Mouse (Mus musculus) liver, embryonic 14.5 days (tissue): Measurements from ENCODE around the gene Tulp1. TPM values are rescaled to one million over a fixed set of nuclear protein-coding genes. Genes with fewer than 3 reads are reported as not detected.
A peak's percentile ranks its signal among the peaks of the same experiment; 100 is the strongest.
"Not testable (repeated sequence)": the region's sequence is repeated elsewhere in the genome, so short reads cannot be mapped to it uniquely, and the experiment has no call there.

ENCODE experiments used
- ATAC-seq: fragments of 200-750 bp; cut with Nextera tagmentation; 2 replicates; pipeline ENCODE4 v1.8.0; 2017; ENCODE audit warnings: moderate number of reproducible peaks, mild to moderate bottlenecking, moderate library complexity; ENCODE audit not compliant: insufficient read depth
- DNase-seq, 3 experiments: peaks; one replicate each; pipeline ENCODE4 v3.0.0-alpha.2; 2012 to 2013; ENCODE audit warnings: low read depth in 3 of 3, low spot score in 3 of 3
- H3K27ac ChIP-seq: fragments of 300-500 bp; sonication (generic); 2 replicates; pipeline ENCODE4 v1.5.1; 2014; ENCODE audit warnings: moderate library complexity, mild to moderate bottlenecking, control low read depth, inconsistent platforms
- H3K27me3 ChIP-seq: fragments of 300-500 bp; sonication (generic); 2 replicates; pipeline ENCODE4 v1.6.1; 2014; ENCODE audit warnings: mild to moderate bottlenecking, low read length, moderate library complexity; ENCODE audit not compliant: control insufficient read depth, insufficient read depth
- H3K36me3 ChIP-seq: fragments of 300-500 bp; sonication (generic); replicated peaks from 2 replicates; pipeline ENCODE4 v1.6.1; 2014; ENCODE audit warnings: low read depth; ENCODE audit not compliant: control insufficient read depth, insufficient read depth
- H3K4me1 ChIP-seq, 2 experiments: fragments of 200-500 bp in 1 of 2; fragments of 300-500 bp in 1 of 2; sonication (generic) in 1 of 2; replicated peaks; 2 replicates each; pipeline ENCODE4 v1.6.1; 2012 to 2014; ENCODE audit warnings: antibody characterized with exemption in 1 of 2, inconsistent platforms in 1 of 2, low read length in 1 of 2; ENCODE audit not compliant: control insufficient read depth in 2 of 2, insufficient read depth in 2 of 2
- H3K4me2 ChIP-seq: fragments of 300-500 bp; sonication (generic); 2 replicates; pipeline ENCODE4 v1.6.1; 2014; ENCODE audit warnings: low read depth, mild to moderate bottlenecking, control low read depth, moderate library complexity
- H3K4me3 ChIP-seq, 2 experiments: fragments of 200-500 bp in 1 of 2; fragments of 300-500 bp in 1 of 2; sonication (generic) in 1 of 2; 2 replicates each; pipeline ENCODE4 v1.5.1; 2012 to 2014; ENCODE audit warnings: low read depth in 2 of 2, low read length in 2 of 2, mild to moderate bottlenecking in 2 of 2, control low read depth in 1 of 2, inconsistent platforms in 1 of 2, moderate library complexity in 1 of 2; ENCODE audit not compliant: insufficient read depth in 1 of 2
- H3K9ac ChIP-seq: fragments of 300-500 bp; sonication (generic); replicated peaks from 2 replicates; pipeline ENCODE4 v1.6.1; 2014; ENCODE audit warnings: mild to moderate bottlenecking, control low read depth, moderate library complexity
- H3K9me3 ChIP-seq: fragments of 300-500 bp; sonication (generic); 2 replicates; pipeline ENCODE4 v1.6.1; 2016; ENCODE audit warnings: low read length, mixed read lengths; ENCODE audit not compliant: control insufficient read depth
- CTCF ChIP-seq: IDR thresholded peaks from 2 replicates; pipeline ENCODE4 v1.5.1; 2016; ENCODE audit warnings: antibody characterized with exemption, low read depth, control low read depth
- EP300 ChIP-seq: IDR thresholded peaks from 2 replicates; pipeline ENCODE4 v1.6.1; 2016; ENCODE audit warnings: antibody characterized with exemption, low read depth
- whole genome bisulfite sequencing: fragments of 180-500 bp; shearing (Covaris S2); extraction: QIAGEN DNeasy Blood & Tissue Kit; methylation state at CpG from one replicate; pipeline ENCODE4 v1.1.7; 2014; ENCODE audit not compliant: insufficient replicate concordance; 5-methylcytosine and 5-hydroxymethylcytosine counted together
- polyA plus RNA-seq, 2 experiments: library from polyadenylated mRNA; depleted of rRNA in 1 of 2; stranded (reverse) in 1 of 2; unstranded in 1 of 2; fragments of >200 nt; fragmentation: Nextera tagmentation in 1 of 2; extraction: Ambion mirVana in 1 of 2; gene quantifications; 2 replicates each; pipeline versions ENCODE4 v1.2.1 to v1.2.3; 2012 to 2014

The Tulp1 gene
- polyA plus RNA-seq, 2 experiments, result 0.26 to 0.28 TPM

GRCm38 (mm10) chr17:28360531-28361277, 4.3 kb downstream of the Tulp1 start:
- H3K27me3 ChIP-seq, result peaks cover 64% of the 10 kb centered on the region
- no peak overlapping the region for H3K27ac ChIP-seq
- TF ChIP-seq EP300 (no peak), CTCF (no peak)
- no peak for DNase-seq
- no peak overlapping the region for H3K9ac ChIP-seq
- no peak overlapping the region for H3K4me3 ChIP-seq
- 56% methylated on average over 9 of the region's 9 CpGs for WGBS
- no peaks in the 10 kb centered on the region for H3K4me1 ChIP-seq
- no peaks in the 10 kb centered on the region for H3K36me3 ChIP-seq
- ATAC-seq, result no peak
- no peaks in the 10 kb centered on the region for H3K9me3 ChIP-seq
- H3K4me2 ChIP-seq, result no peak overlapping the region

- peaks cover 47% of the 10 kb centered on the region for H3K27me3 ChIP-seq
- H3K4me1 ChIP-seq, ATAC-seq, DNase-seq, H3K36me3 ChIP-seq, H3K9me3 ChIP-seq, H3K27ac ChIP-seq, H3K4me3 ChIP-seq, H3K4me2 ChIP-seq, H3K9ac ChIP-seq: not testable (repeated sequence)
- WGBS, result 24% methylated on average over 23 of the region's 24 CpGs
Observed at GRCm38 (mm10) chr17:28358576-28359261, 6.3 kb downstream of the Tulp1 start.

GRCm38 (mm10) chr17:28355871-28356270, 9.2 kb downstream of the Tulp1 start:
- H3K27ac ChIP-seq, result no peak overlapping the region
- no peak overlapping the region for H3K4me3 ChIP-seq
- no peaks in the 10 kb centered on the region for H3K36me3 ChIP-seq
- H3K4me1 ChIP-seq, result peaks cover 9 to 13% of the 10 kb centered on the region in 2 experiments
- no peaks in the 10 kb centered on the region for H3K9me3 ChIP-seq
- no peak overlapping the region for H3K4me2 ChIP-seq
- 83% methylated on average over 12 of the region's 12 CpGs for WGBS
- peaks cover 19% of the 10 kb centered on the region for H3K27me3 ChIP-seq
- TF ChIP-seq CTCF (no peak), EP300 (no peak)
- DNase-seq, result no peak
- ATAC-seq, result no peak
- no peak overlapping the region for H3K9ac ChIP-seq

- DNase-seq (no peak), ATAC-seq (peak; percentile 68)
- Histone ChIP-seq H3K9me3 (no peaks in the 10 kb centered on the region), H3K9ac (no peak overlapping the region; the same call in 1 of the 2 replicates), H3K27ac (no peak overlapping the region), H3K4me1 (peaks cover 9 to 13% of the 10 kb centered on the region in 2 experiments), H3K4me2 (peak overlapping the region; percentile 91), H3K27me3 (peaks cover 17% of the 10 kb centered on the region), H3K4me3 (peak overlapping the region in 1 of 2 experiments; percentile 72; a peak in 1 of 4 replicates), H3K36me3 (no peaks in the 10 kb centered on the region)
- TF ChIP-seq CTCF (no peak), EP300 (peak; percentile 58)
- WGBS, result 6% methylated on average over 11 of the region's 11 CpGs
Observed at GRCm38 (mm10) chr17:28352018-28352417, 13.0 kb downstream of the Tulp1 start.

- H3K27ac ChIP-seq, result no peak overlapping the region
Observed at GRCm38 (mm10) chr17:28351353-28351890, 13.6 kb downstream of the Tulp1 start.

More at GRCm38 (mm10) chr17:28351353-28351890, 13.6 kb downstream of the Tulp1 start:
- no peaks in the 10 kb centered on the region for H3K9me3 ChIP-seq
- ATAC-seq, result no peak
- 2% methylated on average over 29 of the region's 29 CpGs for WGBS
- H3K4me2 ChIP-seq, result peak overlapping the region; percentile 91
- H3K27me3 ChIP-seq, result peaks cover 17% of the 10 kb centered on the region
- no peak for TF ChIP-seq EP300
- no peak for TF ChIP-seq CTCF
- peaks cover 9 to 13% of the 10 kb centered on the region in 2 experiments for H3K4me1 ChIP-seq
- H3K4me3 ChIP-seq, result peak overlapping the region; percentile 71 to 72
- H3K36me3 ChIP-seq, result no peaks in the 10 kb centered on the region
- H3K9ac ChIP-seq, result peak overlapping the region; percentile 59
- no peak for DNase-seq
